Mouse (Mus musculus) midbrain, embryonic 11.5 days (tissue): Measurements from ENCODE around the gene Kdm1a. TPM values are rescaled to one million over a fixed set of nuclear protein-coding genes. Genes with fewer than 3 reads are reported as not detected.

Experiments used
- ATAC-seq: fragments of 200-750 bp; cut with Nextera tagmentation; 2 replicates; pipeline ENCODE4 v1.8.0; 2017; ENCODE audit warnings: moderate TSS enrichment, moderate library complexity; ENCODE audit not compliant: low FRiP score
- DNase-seq: peaks from one replicate; pipeline ENCODE4 v3.0.0; 2015; ENCODE audit warnings: low spot score; ENCODE audit errors: missing footprints
- H3K27ac ChIP-seq: fragments of 300-500 bp; sonication (generic); 2 replicates; pipeline ENCODE4 v1.5.1; 2014; ENCODE audit warnings: low read depth, low read length
- H3K27me3 ChIP-seq: fragments of 300-500 bp; sonication (generic); 2 replicates; pipeline ENCODE4 v1.6.1; 2014; ENCODE audit warnings: mild to moderate bottlenecking, low read length, moderate library complexity, mixed read lengths; ENCODE audit not compliant: control insufficient read depth, insufficient read depth
- H3K36me3 ChIP-seq: fragments of 300-500 bp; sonication (generic); 2 replicates; pipeline ENCODE4 v1.6.1; 2014; ENCODE audit warnings: mild to moderate bottlenecking, low read length, moderate library complexity, mixed read lengths; ENCODE audit not compliant: control insufficient read depth, insufficient read depth
- H3K4me1 ChIP-seq: fragments of 300-500 bp; sonication (generic); 2 replicates; pipeline ENCODE4 v1.6.1; 2014; ENCODE audit warnings: low read length; ENCODE audit not compliant: control insufficient read depth, insufficient read depth
- H3K4me2 ChIP-seq: fragments of 300-500 bp; sonication (generic); 2 replicates; pipeline ENCODE4 v1.6.1; 2014; ENCODE audit warnings: mild to moderate bottlenecking, moderate library complexity
- H3K4me3 ChIP-seq: fragments of 300-500 bp; sonication (generic); 2 replicates; pipeline ENCODE4 v1.5.1; 2014; ENCODE audit warnings: low read depth, low read length
- H3K9ac ChIP-seq: fragments of 300-500 bp; sonication (generic); 2 replicates; pipeline ENCODE4 v1.6.1; 2014; ENCODE audit warnings: low read length
- H3K9me3 ChIP-seq: fragments of 300-500 bp; sonication (generic); 2 replicates; pipeline ENCODE4 v1.6.1; 2016; ENCODE audit warnings: low read length; ENCODE audit not compliant: control insufficient read depth
- WGBS: fragments of 180-500 bp; shearing (Covaris S2); extraction: QIAGEN DNeasy Blood & Tissue Kit; methylation state at CpG from one replicate; pipeline ENCODE4 v1.1.7; 2014; 5-methylcytosine and 5-hydroxymethylcytosine counted together
- polyA plus RNA-seq: library from polyadenylated mRNA; unstranded; fragments of >200 nt; fragmentation: Nextera tagmentation; extraction: Ambion mirVana; gene quantifications from 2 replicates; pipeline ENCODE4 v1.2.1, GENCODE M21; 2014

The Kdm1a gene
- polyA plus RNA-seq, 1 experiment from 2014 or later = 89.6 TPM

- no peaks in the 10 kb centered on the region for H3K4me1 ChIP-seq
- ATAC-seq = no peak
- no peak overlapping the region for H3K27ac ChIP-seq
- no peaks in the 10 kb centered on the region for H3K27me3 ChIP-seq
- no peaks in the 10 kb centered on the region for H3K9me3 ChIP-seq
- no peak for DNase-seq
- no peak overlapping the region for H3K4me2 ChIP-seq
- no peak overlapping the region for H3K9ac ChIP-seq
- no peaks in the 10 kb centered on the region for H3K36me3 ChIP-seq
- no peak overlapping the region for H3K4me3 ChIP-seq
- WGBS = 79% methylated on average over 5 of the region's 5 CpGs
These were observed 80.6 kb downstream of the Kdm1a start for GRCm38 (mm10) chr4:136521898-136522297.

- H3K4me3 ChIP-seq = no peak overlapping the region
- H3K36me3 ChIP-seq = no peaks in the 10 kb centered on the region
- no peak overlapping the region for H3K4me2 ChIP-seq
- DNase-seq (no peak), ATAC-seq (no peak)
- no peak overlapping the region for H3K9ac ChIP-seq
- H3K27me3 ChIP-seq = no peaks in the 10 kb centered on the region
- H3K27ac ChIP-seq = no peak overlapping the region
- no peaks in the 10 kb centered on the region for H3K9me3 ChIP-seq
- no peaks in the 10 kb centered on the region for H3K4me1 ChIP-seq
These were observed 82.7 kb downstream of the Kdm1a start for GRCm38 (mm10) chr4:136519866-136520265.

GRCm38 (mm10) chr4:136518576-136518975, 83.9 kb downstream of the Kdm1a start:
- Histone ChIP-seq H3K36me3 (no peaks in the 10 kb centered on the region), H3K4me2 (no peak overlapping the region), H3K4me3 (no peak overlapping the region), H3K4me1 (no peaks in the 10 kb centered on the region), H3K9ac (no peak overlapping the region), H3K27ac (no peak overlapping the region), H3K27me3 (no peaks in the 10 kb centered on the region), H3K9me3 (no peaks in the 10 kb centered on the region)
- ATAC-seq (no peak), DNase-seq (no peak)
- WGBS = 96% methylated on average over 2 of the region's 2 CpGs

GRCm38 (mm10) chr4:136518141-136518540, 84.4 kb downstream of the Kdm1a start:
- WGBS = 93% methylated on average over 2 of the region's 2 CpGs
- no peak for ATAC-seq

GRCm38 (mm10) chr4:136512905-136513304, 89.6 kb downstream of the Kdm1a start:
- H3K4me2 ChIP-seq = no peak overlapping the region
- no peak overlapping the region for H3K27ac ChIP-seq
- H3K4me3 ChIP-seq = no peak overlapping the region
- no peaks in the 10 kb centered on the region for H3K9me3 ChIP-seq
- no peak overlapping the region for H3K9ac ChIP-seq
- no peak for DNase-seq
- H3K4me1 ChIP-seq = no peaks in the 10 kb centered on the region
- ATAC-seq = no peak
- H3K36me3 ChIP-seq = no peaks in the 10 kb centered on the region
- H3K27me3 ChIP-seq = no peaks in the 10 kb centered on the region

More at GRCm38 (mm10) chr4:136518141-136518540, 84.4 kb downstream of the Kdm1a start:
- H3K27ac ChIP-seq = no peak overlapping the region
- no peaks in the 10 kb centered on the region for H3K9me3 ChIP-seq
- no peaks in the 10 kb centered on the region for H3K4me1 ChIP-seq
- H3K4me2 ChIP-seq = no peak overlapping the region
- H3K9ac ChIP-seq = no peak overlapping the region
- no peaks in the 10 kb centered on the region for H3K27me3 ChIP-seq
- H3K36me3 ChIP-seq = no peaks in the 10 kb centered on the region
- no peak overlapping the region for H3K4me3 ChIP-seq
- no peak for DNase-seq

GRCm38 (mm10) chr4:136511708-136512107, 90.8 kb downstream of the Kdm1a start:
- H3K4me2 ChIP-seq = no peak overlapping the region
- H3K9ac ChIP-seq = no peak overlapping the region
- WGBS = 70% methylated on average over 4 of the region's 4 CpGs
- H3K4me1 ChIP-seq = no peaks in the 10 kb centered on the region
- H3K4me3 ChIP-seq = no peak overlapping the region
- no peaks in the 10 kb centered on the region for H3K27me3 ChIP-seq
- no peaks in the 10 kb centered on the region for H3K36me3 ChIP-seq
- DNase-seq (peak; percentile 80), ATAC-seq (no peak)
- H3K27ac ChIP-seq = no peak overlapping the region
- H3K9me3 ChIP-seq = no peaks in the 10 kb centered on the region

- H3K4me1 ChIP-seq = no peaks in the 10 kb centered on the region
- no peak overlapping the region for H3K4me2 ChIP-seq
- no peak for DNase-seq
- no peak overlapping the region for H3K9ac ChIP-seq
- H3K27me3 ChIP-seq = no peaks in the 10 kb centered on the region
- no peak overlapping the region for H3K4me3 ChIP-seq
- ATAC-seq = no peak
- WGBS = 86% methylated on average over 1 of the region's 1 CpGs
- H3K9me3 ChIP-seq = no peaks in the 10 kb centered on the region
- no peak overlapping the region for H3K27ac ChIP-seq
- no peaks in the 10 kb centered on the region for H3K36me3 ChIP-seq
These were observed 92.7 kb downstream of the Kdm1a start for GRCm38 (mm10) chr4:136509857-136510256.

- Histone ChIP-seq H3K27me3 (no peaks in the 10 kb centered on the region), H3K36me3 (no peaks in the 10 kb centered on the region), H3K27ac (no peak overlapping the region), H3K9ac (no peak overlapping the region), H3K4me3 (no peak overlapping the region), H3K4me1 (no peaks in the 10 kb centered on the region), H3K9me3 (no peaks in the 10 kb centered on the region), H3K4me2 (no peak overlapping the region)
- WGBS = 67% methylated on average over 2 of the region's 2 CpGs
- DNase-seq (peak; percentile 74), ATAC-seq (no peak)
These were observed 96.9 kb downstream of the Kdm1a start for GRCm38 (mm10) chr4:136505426-136506215.
